Mouse (Mus musculus): Measurements from ENCODE around the gene Top3a.

Gene Top3a

GRCm38 (mm10) chr11:60712040-60712439 lies 65.1 kb downstream of the Top3a start:
- no peak for DNase-seq (ENCODE audit: low spot score in 2 of 2)

DNA sequence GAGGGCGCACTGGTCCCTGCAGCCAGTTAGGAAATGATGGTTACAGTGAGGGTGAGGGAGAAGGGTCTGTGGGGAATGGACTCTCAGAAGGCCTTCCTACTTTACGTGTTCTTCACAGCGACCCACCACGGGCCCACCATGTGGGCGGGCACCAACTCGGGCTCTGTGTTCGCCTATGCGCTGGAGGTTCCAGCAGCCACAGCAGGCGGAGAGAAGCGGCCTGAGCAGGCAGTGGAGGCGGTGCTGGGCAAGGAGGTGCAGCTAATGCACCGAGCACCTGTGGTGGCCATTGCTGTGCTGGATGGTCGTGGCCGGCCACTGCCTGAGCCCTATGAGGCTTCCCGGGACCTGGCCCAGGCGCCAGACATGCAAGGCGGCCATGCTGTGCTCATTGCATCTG lies 65.9 kb downstream of the Top3a start:
- DNase-seq (ENCODE audit: low spot score in 2 of 2) = no peak

DNA sequence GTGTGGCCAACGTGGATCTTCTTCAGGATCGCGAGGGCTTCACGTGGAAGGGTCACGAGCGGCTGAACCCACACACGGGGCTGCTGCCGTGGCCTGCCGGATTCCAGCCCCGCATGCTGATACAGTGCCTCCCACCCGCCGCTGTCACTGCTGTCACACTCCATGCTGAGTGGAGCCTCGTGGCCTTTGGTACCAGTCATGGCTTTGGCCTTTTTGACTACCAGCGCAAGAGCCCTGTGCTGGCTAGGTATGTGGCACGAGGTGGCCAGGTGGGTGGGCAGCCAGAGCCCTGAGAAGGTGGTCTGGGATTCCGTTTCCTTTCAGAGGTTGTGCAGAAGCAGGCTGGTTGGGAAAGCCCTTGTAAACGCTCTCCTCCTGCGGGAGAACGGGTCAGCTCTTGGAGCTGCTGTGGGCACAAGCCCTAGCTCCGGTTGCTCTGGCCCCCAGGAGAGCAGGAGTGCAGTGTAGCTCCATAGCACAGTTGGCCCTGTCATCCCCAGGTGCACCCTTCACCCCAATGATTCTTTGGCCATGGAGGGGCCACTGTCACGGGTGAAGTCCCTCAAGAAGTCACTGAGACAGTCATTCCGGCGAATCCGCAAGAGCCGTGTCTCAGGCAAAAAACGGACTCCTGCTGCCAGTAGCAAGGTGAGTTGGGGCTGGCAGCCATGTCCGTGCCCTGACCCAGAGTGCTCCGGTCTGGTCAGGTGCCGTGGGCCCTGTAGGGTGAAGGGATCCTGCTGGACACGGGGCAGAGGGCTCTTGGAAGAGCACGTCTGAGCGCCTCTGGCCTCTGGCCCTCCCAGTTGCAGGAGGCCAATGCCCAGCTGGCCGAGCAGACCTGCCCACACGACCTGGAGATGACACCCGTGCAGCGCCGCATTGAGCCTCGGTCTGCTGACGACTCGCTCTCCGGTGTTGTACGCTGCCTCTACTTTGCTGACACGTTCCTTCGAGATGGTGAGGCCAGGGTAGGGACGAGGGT lies 67.4 kb downstream of the Top3a start:
- DNase-seq (ENCODE audit: low spot score in 2 of 2) = no peak

DNA sequence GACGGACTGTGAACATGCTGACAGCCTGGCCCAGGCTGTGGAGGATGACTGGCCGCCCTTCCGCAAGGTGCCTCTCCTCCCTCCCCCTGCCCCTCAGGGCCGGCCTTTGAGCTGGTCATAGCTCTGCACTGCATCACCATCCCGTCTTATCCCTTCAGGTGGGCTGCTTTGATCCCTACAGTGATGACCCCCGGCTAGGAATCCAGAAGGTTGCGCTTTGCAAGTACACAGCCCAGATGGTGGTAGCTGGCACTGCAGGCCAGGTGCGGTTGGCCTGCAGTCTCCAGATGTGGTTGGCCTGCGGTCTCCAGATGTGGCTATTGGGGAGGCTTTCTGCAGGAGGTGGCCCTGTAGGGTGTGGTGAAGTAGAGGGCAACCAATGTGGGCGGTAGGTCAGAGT lies 68.5 kb downstream of the Top3a start:
- DNase-seq (ENCODE audit: low spot score in 2 of 2) = no peak

- no peak for DNase-seq (ENCODE audit: low spot score in 2 of 2)
Measured at GRCm38 (mm10) chr11:60707672-60708071, 69.5 kb downstream of the Top3a start.

DNA sequence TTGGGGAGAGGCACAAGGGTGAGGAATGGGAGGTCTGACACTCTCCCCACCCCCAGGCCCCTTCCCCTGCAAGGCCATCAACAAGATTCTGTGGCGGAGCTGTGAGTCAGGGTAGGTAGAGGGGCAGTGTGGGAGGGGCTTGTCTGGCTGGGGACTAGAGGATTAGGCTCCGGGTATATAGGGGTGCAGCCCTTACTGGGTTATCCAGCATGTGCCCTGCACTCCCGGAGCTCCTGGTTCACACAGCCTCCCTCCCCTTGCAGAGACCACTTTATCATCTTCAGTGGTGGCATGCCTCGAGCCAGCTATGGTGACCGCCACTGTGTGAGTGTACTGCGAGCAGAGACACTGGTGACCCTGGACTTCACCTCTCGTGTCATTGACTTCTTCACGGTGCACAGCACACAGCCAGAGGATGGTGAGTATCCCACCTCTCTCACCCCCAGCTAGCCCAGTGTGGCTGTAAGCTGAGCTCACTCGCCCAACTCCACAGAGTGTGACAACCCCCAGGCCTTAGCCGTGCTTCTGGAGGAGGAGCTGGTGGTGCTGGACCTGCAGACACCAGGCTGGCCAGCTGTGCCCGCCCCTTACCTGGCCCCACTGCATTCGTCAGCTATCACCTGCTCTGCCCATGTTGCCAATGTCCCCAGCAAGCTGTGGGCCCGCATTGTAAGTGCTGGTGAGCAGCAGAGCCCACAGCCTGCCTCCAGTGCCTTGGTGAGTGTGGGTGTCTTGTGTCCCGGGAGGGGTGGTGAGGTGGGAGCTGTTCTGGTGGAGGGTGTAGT lies 70.3 kb downstream of the Top3a start:
- DNase-seq (ENCODE audit: low spot score in 2 of 2) = no peak

DNA sequence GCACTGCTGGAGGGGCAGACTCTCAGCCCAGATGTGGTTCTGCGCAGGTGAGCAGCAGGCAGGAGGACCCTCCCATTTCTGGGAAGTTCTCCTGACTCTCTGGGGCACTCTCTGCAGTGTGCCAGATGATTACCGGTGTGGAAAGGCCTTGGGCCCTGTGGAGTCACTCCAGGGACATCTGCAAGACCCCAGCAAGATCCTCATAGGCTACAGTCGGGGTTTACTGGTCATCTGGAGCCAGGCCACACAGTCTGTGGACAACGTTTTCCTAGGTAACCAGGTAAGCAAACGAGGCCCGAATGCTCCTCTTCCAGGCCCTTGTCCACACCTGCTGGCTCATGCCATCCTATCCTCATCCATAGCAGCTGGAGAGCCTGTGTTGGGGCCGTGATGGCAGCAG lies 71.1 kb downstream of the Top3a start:
- no peak for DNase-seq (ENCODE audit: low spot score in 2 of 2)

DNA sequence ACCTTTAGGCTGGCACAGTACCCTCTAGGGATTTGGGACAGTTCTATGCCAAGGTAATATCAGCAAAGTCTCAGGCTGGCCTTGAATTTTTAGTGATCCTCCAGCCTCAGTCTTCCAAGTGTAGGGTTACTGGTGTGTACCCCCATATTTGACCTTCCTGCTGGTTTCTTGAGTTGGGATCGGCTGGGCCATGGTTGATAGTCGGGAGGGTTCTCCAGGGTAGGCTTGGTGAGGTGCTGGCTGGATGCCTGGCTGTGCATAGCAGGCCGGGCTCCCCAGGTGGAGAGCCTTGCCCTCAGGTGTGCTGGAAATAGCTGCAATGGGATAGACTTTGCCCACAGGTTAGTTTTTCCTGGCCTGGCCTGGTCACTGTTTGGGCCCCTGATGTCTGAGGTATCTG lies 71.9 kb downstream of the Top3a start:
- DNase-seq (ENCODE audit: low spot score in 2 of 2) = no peak

DNA sequence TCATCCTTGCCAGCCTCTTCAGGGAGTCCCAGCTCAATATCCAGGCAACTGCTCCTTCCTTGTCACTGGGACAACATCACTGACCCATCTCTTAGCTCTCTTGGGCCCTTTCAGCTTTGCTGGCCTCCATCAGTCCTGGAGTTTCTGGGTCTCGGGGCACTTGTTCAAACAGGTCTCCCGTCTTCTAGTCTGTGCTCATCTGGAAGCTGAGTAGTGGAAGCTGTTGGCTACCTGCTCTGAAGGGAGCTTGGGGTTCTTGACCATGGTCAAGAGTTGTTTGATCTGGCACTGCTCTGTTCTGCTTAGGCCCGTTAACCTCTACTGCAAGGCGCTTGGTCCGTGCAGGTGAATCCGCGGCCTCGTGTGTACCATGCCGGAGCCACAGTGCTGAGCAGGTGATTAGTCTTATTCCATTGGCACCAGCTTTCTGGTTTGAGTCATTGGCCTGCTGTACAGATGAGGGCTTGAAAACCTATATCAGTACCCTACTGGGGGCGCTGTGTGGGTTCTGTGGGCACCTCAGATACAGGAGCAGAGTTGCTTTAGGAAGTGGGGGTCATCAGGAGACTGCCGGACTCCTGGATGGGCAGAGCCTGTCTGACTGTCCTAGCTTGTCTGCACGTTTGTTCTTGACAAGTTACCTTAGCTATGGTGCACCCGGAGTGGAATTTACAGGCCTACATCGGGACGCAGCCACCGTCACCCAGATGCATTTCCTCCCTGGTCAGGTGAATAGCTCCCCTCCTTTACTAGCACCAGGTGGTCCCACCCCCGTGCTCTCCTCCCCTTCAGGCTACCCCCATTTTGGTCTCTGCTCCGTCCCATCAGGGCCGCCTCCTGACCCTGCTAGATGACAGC lies 72.9 kb downstream of the Top3a start:
- DNase-seq (ENCODE audit: low spot score in 2 of 2) = no peak

- peak in 1 of 2 experiments; percentile 71 for DNase-seq (ENCODE audit: low spot score in 2 of 2)
Measured at GRCm38 (mm10) chr11:60703131-60703530, 74.0 kb downstream of the Top3a start.

DNA sequence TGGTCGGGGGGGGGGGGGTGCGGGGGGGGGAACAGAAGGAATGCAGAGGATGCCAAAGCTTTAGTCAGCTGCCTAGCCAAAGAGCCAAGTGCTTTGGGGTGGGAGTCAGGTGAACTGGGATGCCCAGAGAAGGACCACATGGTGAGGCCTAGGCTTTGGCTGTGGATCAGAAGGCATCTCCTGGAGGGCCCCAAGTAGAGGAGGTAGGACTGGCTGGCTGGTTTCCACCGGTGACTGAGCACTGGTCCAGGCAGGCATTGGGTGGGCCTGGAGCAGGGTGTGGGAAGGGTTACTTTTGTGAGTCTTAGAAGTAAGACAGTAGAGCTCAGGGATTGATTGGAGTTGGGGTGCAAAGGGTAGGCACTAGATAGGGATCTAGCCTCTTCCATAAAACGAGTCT lies 75.6 kb downstream of the Top3a start:
- no peak for DNase-seq (ENCODE audit: low spot score in 2 of 2)

GRCm38 (mm10) chr11:60700320-60701185 lies 76.6 kb downstream of the Top3a start:
- DNase-seq (ENCODE audit: low spot score in 2 of 2) = no peak

DNA sequence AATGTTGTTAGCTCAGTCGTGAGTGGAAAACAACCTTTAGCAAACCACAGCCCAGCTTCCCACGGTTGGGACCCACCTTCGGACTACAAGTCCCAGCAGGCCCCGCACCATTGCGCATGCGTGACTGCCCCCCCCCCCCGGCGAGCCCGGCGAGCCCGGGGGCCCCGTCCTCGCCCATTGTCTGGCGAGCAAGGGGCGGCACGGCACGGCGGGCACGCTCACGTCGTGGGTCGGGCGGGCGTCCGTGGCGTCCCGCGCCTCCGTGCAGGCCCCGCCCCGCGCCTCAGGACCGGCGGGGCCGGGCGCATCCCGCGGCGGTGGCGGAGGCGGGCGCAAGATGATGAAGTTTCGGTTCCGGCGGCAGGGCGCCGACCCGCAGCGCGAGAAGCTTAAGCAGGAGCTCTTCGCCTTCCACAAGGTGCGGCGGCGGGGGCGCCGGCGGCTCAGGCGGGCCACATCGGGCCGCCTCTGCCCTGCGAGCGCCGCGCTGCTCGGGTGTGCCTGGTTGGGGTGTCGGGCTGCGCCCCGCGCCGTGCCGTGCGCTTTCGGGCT lies 77.6 kb downstream of the Top3a start, which contains the start of gene Llgl1:
TSS of gene Llgl1 (plus strand) at position 200 of the 552 bp plus-strand sequence.
- peak; percentile 79 for DNase-seq (ENCODE audit: low spot score in 2 of 2)

GRCm38 (mm10) chr11:60698806-60699523 lies 78.2 kb downstream of the Top3a start:
- no peak for DNase-seq (ENCODE audit: low spot score in 2 of 2)

- DNase-seq (ENCODE audit: low spot score in 2 of 2) = no peak
Measured at GRCm38 (mm10) chr11:60697561-60697960, 79.6 kb downstream of the Top3a start.

GRCm38 (mm10) chr11:60696165-60696564 lies 81.0 kb downstream of the Top3a start:
- DNase-seq (ENCODE audit: low spot score in 2 of 2) = no peak

Measured in right cerebral cortex, postnatal 36 days (tissue).